Mouse (Mus musculus) embryonic facial prominence, embryonic 15.5 days (tissue): ENCODE results near the gene Bdh1. TPM values are rescaled to one million over a fixed set of nuclear protein-coding genes. Genes with fewer than 3 reads are reported as not detected.
A peak's percentile ranks its signal among the peaks of the same experiment; 100 is the strongest.

Experiments used
- ATAC-seq: fragments of 200-750 bp; cut with Nextera tagmentation; 2 replicates; pipeline ENCODE4 v1.8.0; 2017; ENCODE audit warnings: low read depth, moderate TSS enrichment; ENCODE audit not compliant: insufficient number of reproducible peaks, low FRiP score, low TSS enrichment
- H3K27ac ChIP-seq: fragments of 300-500 bp; sonication (generic); replicated peaks from 2 replicates; pipeline ENCODE4 v1.5.1; 2015; ENCODE audit warnings: mild to moderate bottlenecking, inconsistent platforms
- H3K27me3 ChIP-seq: fragments of 300-500 bp; sonication (generic); 2 replicates; pipeline ENCODE4 v1.6.1; 2015; ENCODE audit warnings: inconsistent platforms
- H3K36me3 ChIP-seq: fragments of 300-500 bp; sonication (generic); 2 replicates; pipeline ENCODE4 v1.6.1; 2015; ENCODE audit warnings: mild to moderate bottlenecking, inconsistent platforms
- H3K4me1 ChIP-seq: fragments of 300-500 bp; sonication (generic); 2 replicates; pipeline ENCODE4 v1.6.1; 2015; ENCODE audit warnings: inconsistent platforms
- H3K4me2 ChIP-seq: fragments of 300-500 bp; sonication (generic); replicated peaks from 2 replicates; pipeline ENCODE4 v1.6.1; 2015; ENCODE audit warnings: mild to moderate bottlenecking, inconsistent platforms
- H3K4me3 ChIP-seq: fragments of 300-500 bp; sonication (generic); replicated peaks from 2 replicates; pipeline ENCODE4 v1.5.1; 2015; ENCODE audit warnings: mild to moderate bottlenecking, inconsistent platforms
- H3K9ac ChIP-seq: fragments of 300-500 bp; sonication (generic); 2 replicates; pipeline ENCODE4 v1.6.1; 2015; ENCODE audit warnings: inconsistent platforms
- H3K9me3 ChIP-seq: fragments of 300-500 bp; sonication (generic); replicated peaks from 2 replicates; pipeline ENCODE4 v1.6.1; 2016; ENCODE audit warnings: inconsistent platforms
- WGBS: fragments of 180-500 bp; shearing (Covaris S2); methylation state at CpG from one replicate; pipeline ENCODE4 v1.1.7; 2015; 5-methylcytosine and 5-hydroxymethylcytosine counted together
- polyA plus RNA-seq: library from polyadenylated mRNA; unstranded; fragments of >200 nt; fragmentation: Nextera tagmentation; extraction: Ambion mirVana; gene quantifications from 2 replicates; pipeline ENCODE4 v1.2.1, GENCODE M21; 2015

Gene Bdh1
- polyA plus RNA-seq, 1 experiment from 2014 or later = 42.5 TPM

- Histone ChIP-seq H3K27ac (peak overlapping the region; percentile 74), H3K9me3 (no peaks in the 10 kb centered on the region), H3K9ac (peak overlapping the region; percentile 45), H3K4me2 (peak overlapping the region; percentile 98), H3K4me1 (peaks cover 32% of the 10 kb centered on the region), H3K36me3 (no peaks in the 10 kb centered on the region), H3K4me3 (peak overlapping the region; percentile 64), H3K27me3 (peaks cover 14% of the 10 kb centered on the region; the same call in 1 of the 2 replicates)
- under 1% methylated on average over 65 of the region's 65 CpGs for WGBS
- ATAC-seq = peak; percentile 41; the same call in 1 of the 2 replicates
Observed at GRCm38 (mm10) chr16:31428675-31429470, 6.8 kb downstream of the Bdh1 start.

GRCm38 (mm10) chr16:31429471-31430155 is 7.5 kb downstream of the Bdh1 start:
- no peaks in the 10 kb centered on the region for H3K36me3 ChIP-seq
- ATAC-seq = peak; percentile 94
- H3K9me3 ChIP-seq = no peaks in the 10 kb centered on the region
- peak overlapping the region; percentile 64 for H3K4me3 ChIP-seq
- peaks cover 14% of the 10 kb centered on the region; the same call in 1 of the 2 replicates for H3K27me3 ChIP-seq
- H3K9ac ChIP-seq = peak overlapping the region; percentile 45
- peak overlapping the region; percentile 74 for H3K27ac ChIP-seq
- peaks cover 35% of the 10 kb centered on the region for H3K4me1 ChIP-seq
- peak overlapping the region; percentile 98 for H3K4me2 ChIP-seq
- under 1% methylated on average over 49 of the region's 49 CpGs for WGBS

GRCm38 (mm10) chr16:31433466-31434110 is 11.5 kb downstream of the Bdh1 start:
- H3K4me1 ChIP-seq = peaks cover 31% of the 10 kb centered on the region
- no peak overlapping the region for H3K4me2 ChIP-seq
- no peaks in the 10 kb centered on the region for H3K9me3 ChIP-seq
- no peak overlapping the region for H3K9ac ChIP-seq
- no peak for ATAC-seq
- H3K36me3 ChIP-seq = no peaks in the 10 kb centered on the region; the same call in 1 of the 2 replicates
- H3K27ac ChIP-seq = peak overlapping the region; percentile 58; the same call in 1 of the 2 replicates
- WGBS = 60% methylated on average over 12 of the region's 12 CpGs
- no peak overlapping the region for H3K4me3 ChIP-seq
- H3K27me3 ChIP-seq = peaks cover 3% of the 10 kb centered on the region; the same call in 1 of the 2 replicates

GRCm38 (mm10) chr16:31435146-31435545 is 13.1 kb downstream of the Bdh1 start:
- no peak overlapping the region for H3K4me3 ChIP-seq
- no peak overlapping the region for H3K27ac ChIP-seq
- ATAC-seq = no peak
- no peak overlapping the region for H3K9ac ChIP-seq
- WGBS = 88% methylated on average over 4 of the region's 4 CpGs
- no peaks in the 10 kb centered on the region for H3K27me3 ChIP-seq
- no peaks in the 10 kb centered on the region; the same call in none of the 2 replicates for H3K36me3 ChIP-seq
- no peaks in the 10 kb centered on the region for H3K9me3 ChIP-seq
- peaks cover 17% of the 10 kb centered on the region for H3K4me1 ChIP-seq
- H3K4me2 ChIP-seq = no peak overlapping the region

GRCm38 (mm10) chr16:31436085-31436484 is 14.0 kb downstream of the Bdh1 start:
- H3K27me3 ChIP-seq = no peaks in the 10 kb centered on the region
- no peak overlapping the region for H3K4me3 ChIP-seq
- H3K4me2 ChIP-seq = no peak overlapping the region
- no peaks in the 10 kb centered on the region for H3K9me3 ChIP-seq
- peaks cover 15% of the 10 kb centered on the region for H3K4me1 ChIP-seq
- no peak overlapping the region for H3K27ac ChIP-seq
- H3K9ac ChIP-seq = no peak overlapping the region
- H3K36me3 ChIP-seq = no peaks in the 10 kb centered on the region; the same call in none of the 2 replicates
- no peak for ATAC-seq
- WGBS = 55% methylated on average over 9 of the region's 9 CpGs

GRCm38 (mm10) chr16:31437358-31437757 is 15.3 kb downstream of the Bdh1 start:
- no peaks in the 10 kb centered on the region; the same call in none of the 2 replicates for H3K36me3 ChIP-seq
- H3K27ac ChIP-seq = no peak overlapping the region
- H3K9ac ChIP-seq = no peak overlapping the region
- H3K4me3 ChIP-seq = no peak overlapping the region
- WGBS = 87% methylated on average over 11 of the region's 11 CpGs
- H3K9me3 ChIP-seq = no peaks in the 10 kb centered on the region
- H3K4me2 ChIP-seq = no peak overlapping the region
- no peak for ATAC-seq
- no peaks in the 10 kb centered on the region for H3K27me3 ChIP-seq
- H3K4me1 ChIP-seq = peaks cover 15% of the 10 kb centered on the region

- Histone ChIP-seq H3K4me2 (no peak overlapping the region), H3K4me3 (no peak overlapping the region), H3K36me3 (no peaks in the 10 kb centered on the region; the same call in none of the 2 replicates), H3K9me3 (no peaks in the 10 kb centered on the region), H3K27ac (no peak overlapping the region), H3K9ac (no peak overlapping the region), H3K4me1 (no peaks in the 10 kb centered on the region), H3K27me3 (no peaks in the 10 kb centered on the region)
- 95% methylated on average over 5 of the region's 5 CpGs for WGBS
- ATAC-seq = no peak
Observed at GRCm38 (mm10) chr16:31439529-31439928, 17.4 kb downstream of the Bdh1 start.

- Histone ChIP-seq H3K9ac (no peak overlapping the region), H3K4me2 (no peak overlapping the region), H3K4me3 (no peak overlapping the region), H3K27ac (no peak overlapping the region), H3K9me3 (no peaks in the 10 kb centered on the region), H3K4me1 (no peaks in the 10 kb centered on the region), H3K36me3 (no peaks in the 10 kb centered on the region; the same call in none of the 2 replicates), H3K27me3 (no peaks in the 10 kb centered on the region)
- no peak for ATAC-seq
- 95% methylated on average over 1 of the region's 1 CpGs for WGBS
Observed at GRCm38 (mm10) chr16:31440046-31440445, 18.0 kb downstream of the Bdh1 start.

GRCm38 (mm10) chr16:31444521-31444920 is 22.4 kb downstream of the Bdh1 start:
- 86% methylated on average over 6 of the region's 6 CpGs for WGBS
- Histone ChIP-seq H3K27me3 (no peaks in the 10 kb centered on the region), H3K36me3 (peaks cover 2% of the 10 kb centered on the region; the same call in 1 of the 2 replicates), H3K4me3 (no peak overlapping the region), H3K4me2 (no peak overlapping the region), H3K9me3 (no peaks in the 10 kb centered on the region), H3K9ac (no peak overlapping the region), H3K4me1 (no peaks in the 10 kb centered on the region), H3K27ac (no peak overlapping the region)
- ATAC-seq = no peak

- H3K9me3 ChIP-seq = no peaks in the 10 kb centered on the region
- WGBS = 73% methylated on average over 15 of the region's 15 CpGs
- peaks cover 4% of the 10 kb centered on the region; the same call in 1 of the 2 replicates for H3K36me3 ChIP-seq
- no peaks in the 10 kb centered on the region for H3K4me1 ChIP-seq
- no peak overlapping the region for H3K9ac ChIP-seq
- ATAC-seq = no peak
- H3K27me3 ChIP-seq = no peaks in the 10 kb centered on the region
- no peak overlapping the region for H3K27ac ChIP-seq
- no peak overlapping the region for H3K4me3 ChIP-seq
- H3K4me2 ChIP-seq = no peak overlapping the region
Observed at GRCm38 (mm10) chr16:31446067-31446853, 24.2 kb downstream of the Bdh1 start.
